Mouse (Mus musculus) liver, adult 2 months (tissue): ENCODE data around the gene Dnpep. TPM values are rescaled to one million over a fixed set of nuclear protein-coding genes. Genes with fewer than 3 reads are reported as not detected.

Experiments
- DNase-seq: peaks from one replicate; pipeline ENCODE4 v3.0.0-alpha.2; 2011; ENCODE audit warnings: low read depth, low spot score; ENCODE audit errors: extremely low read depth
- H3K27ac ChIP-seq: fragments of 200-500 bp; replicated peaks from 2 replicates; pipeline ENCODE4 v1.5.1; 2012; ENCODE audit warnings: low read depth, mild to moderate bottlenecking, control low read depth, inconsistent platforms, low read length; ENCODE audit not compliant: insufficient read depth
- H3K27me3 ChIP-seq: fragments of 200-500 bp; 2 replicates; pipeline ENCODE4 v1.6.1; 2012; ENCODE audit warnings: mild to moderate bottlenecking, moderate library complexity, low read length, inconsistent platforms; ENCODE audit not compliant: control insufficient read depth, insufficient read depth
- H3K36me3 ChIP-seq: fragments of 200-500 bp; 2 replicates; pipeline ENCODE4 v1.6.1; 2012; ENCODE audit warnings: low read length, inconsistent platforms; ENCODE audit not compliant: control insufficient read depth, insufficient read depth
- H3K4me1 ChIP-seq: fragments of 200-500 bp; 2 replicates; pipeline ENCODE4 v1.6.1; 2011; ENCODE audit warnings: low read length; ENCODE audit not compliant: control insufficient read depth, insufficient read depth
- H3K4me3 ChIP-seq: fragments of 200-500 bp; 2 replicates; pipeline ENCODE4 v1.5.1; 2011; ENCODE audit warnings: low read depth, mild to moderate bottlenecking, control low read depth, low read length, moderate library complexity; ENCODE audit not compliant: insufficient read depth
- H3K79me2 ChIP-seq: fragments of 200-500 bp; 2 replicates; pipeline ENCODE4 v1.6.1; 2012; ENCODE audit warnings: inconsistent platforms, mild to moderate bottlenecking, low read length, moderate library complexity; ENCODE audit not compliant: control insufficient read depth, insufficient read depth
- H3K9ac ChIP-seq: fragments of 200-500 bp; 2 replicates; pipeline ENCODE4 v1.6.1; 2012; ENCODE audit warnings: low read depth, mild to moderate bottlenecking, control low read depth, inconsistent platforms, low read length
- CTCF ChIP-seq: fragments of 200-500 bp; IDR thresholded peaks from 2 replicates; pipeline ENCODE4 v1.5.1; 2011; ENCODE audit warnings: low read depth, low read length, control low read depth
- POLR2A ChIP-seq: fragments of 200-500 bp; IDR thresholded peaks from 2 replicates; pipeline ENCODE4 v1.6.1; 2011; ENCODE audit warnings: low read length, control low read depth; ENCODE audit not compliant: insufficient read depth; ENCODE audit errors: extremely low read depth
- WGBS: fragments of 180-500 bp; shearing (Covaris S2); methylation state at CpG from one replicate; pipeline ENCODE4 v1.1.7; 2018; 5-methylcytosine and 5-hydroxymethylcytosine counted together
- polyA plus RNA-seq: library from polyadenylated mRNA; depleted of rRNA; stranded (reverse); fragments of >200 nt; gene quantifications from 2 replicates; pipeline ENCODE4 v1.2.3, GENCODE M21; 2012; rRNA removed
- total RNA-seq: library from RNA; depleted of rRNA; stranded (reverse); fragments of >200 nt; gene quantifications from 2 replicates; pipeline ENCODE4 v1.2.3, GENCODE M21; 2014; rRNA removed

Dnpep gene
- total RNA-seq, result 89.8 and 102 TPM in 2 replicates
- polyA plus RNA-seq, result 106 and 111 TPM in 2 replicates

GRCm38 (mm10) chr1:75317241-75318201 lies at the start of gene Dnpep:
Gene Dnpep, minus strand, starts transcription at chr1:75317990.
- peaks cover 8% of the 10 kb centered on the region; the same call in 1 of the 2 replicates for H3K4me1 ChIP-seq
- H3K4me3 ChIP-seq, result peak within 1 kb of the TSS; percentile 73
- WGBS, result under 1% methylated on average over 86 of the region's 92 CpGs
- TF ChIP-seq POLR2A (0 out of 2 replicates have a peak, but pooled peaks have one; percentile 3), CTCF (peak; percentile 80)
- H3K79me2 ChIP-seq, result no peaks in the 10 kb centered on the region; the same call in 1 of the 2 replicates
- H3K27me3 ChIP-seq, result no peaks in the 10 kb centered on the region
- H3K36me3 ChIP-seq, result peaks cover 2% of the 10 kb centered on the region; the same call in 1 of the 2 replicates
- DNase-seq, result peak; percentile 99
- H3K9ac ChIP-seq, result peak within 1 kb of the TSS; percentile 83
- peak within 1 kb of the TSS; percentile 88 for H3K27ac ChIP-seq

- 70% methylated on average over 14 of the region's 14 CpGs for WGBS
- TF ChIP-seq CTCF, result no peak
- no peak for TF ChIP-seq POLR2A
- no peak for DNase-seq
- H3K4me3 ChIP-seq, result no peak overlapping the region
- H3K27ac ChIP-seq, result no peak overlapping the region
- H3K79me2 ChIP-seq, result no peaks in the 10 kb centered on the region
- no peaks in the 10 kb centered on the region for H3K4me1 ChIP-seq
- no peaks in the 10 kb centered on the region for H3K36me3 ChIP-seq
- H3K9ac ChIP-seq, result no peak overlapping the region
- peaks cover 2% of the 10 kb centered on the region for H3K27me3 ChIP-seq
These were observed 47.8 kb upstream of the Dnpep start for GRCm38 (mm10) chr1:75365510-75366137.

GRCm38 (mm10) chr1:75363868-75364267 lies 46.1 kb upstream of the Dnpep start:
- Histone ChIP-seq H3K36me3 (no peaks in the 10 kb centered on the region), H3K4me1 (no peaks in the 10 kb centered on the region), H3K27me3 (peaks cover 15% of the 10 kb centered on the region), H3K79me2 (no peaks in the 10 kb centered on the region), H3K4me3 (no peak overlapping the region), H3K27ac (no peak overlapping the region), H3K9ac (no peak overlapping the region)
- WGBS, result 80% methylated on average over 3 of the region's 3 CpGs
- no peak for TF ChIP-seq POLR2A
- DNase-seq, result no peak

GRCm38 (mm10) chr1:75361750-75362149 lies 44.0 kb upstream of the Dnpep start:
- Histone ChIP-seq H3K79me2 (no peaks in the 10 kb centered on the region), H3K36me3 (no peaks in the 10 kb centered on the region), H3K27me3 (peaks cover 15% of the 10 kb centered on the region), H3K27ac (no peak overlapping the region), H3K9ac (no peak overlapping the region), H3K4me1 (no peaks in the 10 kb centered on the region), H3K4me3 (no peak overlapping the region)
- peak; percentile 14 for DNase-seq
- TF ChIP-seq CTCF (no peak), POLR2A (no peak)
- 24% methylated on average over 4 of the region's 4 CpGs for WGBS

GRCm38 (mm10) chr1:75361123-75361522 lies 43.3 kb upstream of the Dnpep start:
- Histone ChIP-seq H3K36me3 (no peaks in the 10 kb centered on the region), H3K9ac (no peak overlapping the region), H3K4me1 (no peaks in the 10 kb centered on the region), H3K27ac (no peak overlapping the region), H3K4me3 (peak overlapping the region; percentile 64; the same call in 1 of the 2 replicates), H3K27me3 (peaks cover 15% of the 10 kb centered on the region), H3K79me2 (no peaks in the 10 kb centered on the region)
- TF ChIP-seq POLR2A (no peak), CTCF (no peak)
- WGBS, result 72% methylated on average over 4 of the region's 4 CpGs
- DNase-seq, result no peak
